Mouse (Mus musculus): ENCODE data around the gene Tmem253. TPM values are rescaled to one million over a fixed set of nuclear protein-coding genes. Genes with fewer than 3 reads are reported as not detected.

Tmem253 gene
- polyA plus RNA-seq, 1 experiment: 1.3 TPM

DNA sequence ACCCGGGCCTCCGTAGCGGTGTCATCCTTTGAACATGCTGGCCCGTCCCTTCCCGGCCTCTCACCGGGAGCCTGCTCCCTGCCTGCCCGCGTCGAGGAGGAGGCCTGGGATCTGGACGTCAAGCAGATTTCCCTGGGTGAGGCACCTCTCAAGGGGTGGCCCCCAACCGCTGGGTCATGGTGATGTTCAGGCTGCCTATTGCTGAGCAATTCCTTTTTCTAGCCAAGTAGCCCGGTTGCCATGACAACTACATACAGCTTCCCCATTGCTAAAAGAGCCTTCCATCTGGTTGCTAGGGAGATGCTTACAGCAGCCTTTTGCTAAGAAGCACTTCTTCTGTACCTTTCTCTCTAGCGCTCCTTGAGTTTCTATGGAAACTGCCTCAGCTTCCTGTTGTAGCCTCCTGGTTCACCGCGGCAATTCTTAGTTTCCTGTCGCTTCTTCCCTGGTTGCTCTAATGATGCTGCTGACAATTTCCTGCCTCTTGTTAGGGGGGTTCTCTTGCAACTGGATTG is 11.4 kb upstream of the Tmem253 start:
- Histone ChIP-seq H3K27ac (ENCODE audit: insufficient read depth, low read length) (no peak overlapping the region), H3K4me3 (ENCODE audit: low read depth, low read length) (no peak overlapping the region), H3K36me3 (ENCODE audit: control insufficient read depth, insufficient read depth, low read length, poor library complexity, severe bottlenecking) (peaks cover 2% of the 10 kb centered on the region; the same call in 1 of the 2 replicates), H3K9me3 (replicated peaks; ENCODE audit: control insufficient read depth, insufficient read depth, low read length, poor library complexity, severe bottlenecking) (no peaks in the 10 kb centered on the region), H3K4me1 (ENCODE audit: control insufficient read depth, insufficient read depth, low read length) (peaks cover 3% of the 10 kb centered on the region), H3K9ac (ENCODE audit: low read depth, poor library complexity, severe bottlenecking) (no peak overlapping the region), H3K27me3 (ENCODE audit: control insufficient read depth, insufficient read depth, low read length, poor library complexity, severe bottlenecking) (no peaks in the 10 kb centered on the region)
- TF ChIP-seq POLR2A (IDR thresholded peaks at IDR 0.05; ENCODE audit: insufficient read depth, low read length): no peak
- TF ChIP-seq CTCF (IDR thresholded peaks at IDR 0.05; ENCODE audit: low read depth, low read length): no peak
- no peak for TF ChIP-seq EP300 (IDR thresholded peaks at IDR 0.05; ENCODE audit: insufficient read depth, low read depth, low read length)

DNA sequence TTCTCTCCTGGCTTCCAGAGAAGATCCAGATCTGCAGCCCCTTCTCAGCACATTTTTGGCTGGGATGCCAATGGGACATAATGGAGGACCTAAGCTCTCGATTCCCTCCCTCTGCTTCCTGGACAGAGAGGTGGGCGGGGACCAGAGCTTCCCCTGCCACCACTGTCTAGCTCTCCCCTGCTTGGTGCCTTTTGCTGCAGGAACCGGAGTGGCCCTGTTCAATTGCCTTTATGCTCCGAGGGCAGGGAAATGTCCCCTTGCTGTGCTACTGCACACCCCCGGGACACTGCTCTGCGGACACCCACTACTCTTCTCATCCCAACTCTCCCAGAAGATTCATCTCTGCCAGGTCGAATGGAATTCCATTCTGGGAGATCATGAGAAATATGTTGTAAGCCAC is 10.3 kb upstream of the Tmem253 start:
- Histone ChIP-seq H3K9ac (ENCODE audit: low read depth, poor library complexity, severe bottlenecking) (no peak overlapping the region), H3K27me3 (ENCODE audit: control insufficient read depth, insufficient read depth, low read length, poor library complexity, severe bottlenecking) (no peaks in the 10 kb centered on the region), H3K36me3 (ENCODE audit: control insufficient read depth, insufficient read depth, low read length, poor library complexity, severe bottlenecking) (peaks cover 2% of the 10 kb centered on the region; the same call in 1 of the 2 replicates), H3K27ac (ENCODE audit: insufficient read depth, low read length) (no peak overlapping the region), H3K4me3 (ENCODE audit: low read depth, low read length) (no peak overlapping the region), H3K4me1 (ENCODE audit: control insufficient read depth, insufficient read depth, low read length) (peaks cover 5% of the 10 kb centered on the region), H3K9me3 (replicated peaks; ENCODE audit: control insufficient read depth, insufficient read depth, low read length, poor library complexity, severe bottlenecking) (no peaks in the 10 kb centered on the region)
- TF ChIP-seq EP300 (IDR thresholded peaks at IDR 0.05; ENCODE audit: insufficient read depth, low read depth, low read length) (no peak), CTCF (IDR thresholded peaks at IDR 0.05; ENCODE audit: low read depth, low read length) (no peak), POLR2A (IDR thresholded peaks at IDR 0.05; ENCODE audit: insufficient read depth, low read length) (no peak)

GRCm38 (mm10) chr14:52005616-52006015 is 9.8 kb upstream of the Tmem253 start:
- no peak for TF ChIP-seq EP300 (IDR thresholded peaks at IDR 0.05; ENCODE audit: insufficient read depth, low read depth, low read length)
- TF ChIP-seq CTCF (IDR thresholded peaks at IDR 0.05; ENCODE audit: low read depth, low read length): no peak
- TF ChIP-seq POLR2A (IDR thresholded peaks at IDR 0.05; ENCODE audit: insufficient read depth, low read length): no peak
- peaks cover 2% of the 10 kb centered on the region; the same call in 1 of the 2 replicates for H3K36me3 ChIP-seq (ENCODE audit: control insufficient read depth, insufficient read depth, low read length, poor library complexity, severe bottlenecking)
- H3K4me3 ChIP-seq (ENCODE audit: low read depth, low read length): no peak overlapping the region
- H3K27me3 ChIP-seq (ENCODE audit: control insufficient read depth, insufficient read depth, low read length, poor library complexity, severe bottlenecking): no peaks in the 10 kb centered on the region
- no peak overlapping the region for H3K9ac ChIP-seq (ENCODE audit: low read depth, poor library complexity, severe bottlenecking)
- H3K9me3 ChIP-seq (replicated peaks; ENCODE audit: control insufficient read depth, insufficient read depth, low read length, poor library complexity, severe bottlenecking): no peaks in the 10 kb centered on the region
- H3K4me1 ChIP-seq (ENCODE audit: control insufficient read depth, insufficient read depth, low read length): peaks cover 5% of the 10 kb centered on the region
- H3K27ac ChIP-seq (ENCODE audit: insufficient read depth, low read length): no peak overlapping the region

DNA sequence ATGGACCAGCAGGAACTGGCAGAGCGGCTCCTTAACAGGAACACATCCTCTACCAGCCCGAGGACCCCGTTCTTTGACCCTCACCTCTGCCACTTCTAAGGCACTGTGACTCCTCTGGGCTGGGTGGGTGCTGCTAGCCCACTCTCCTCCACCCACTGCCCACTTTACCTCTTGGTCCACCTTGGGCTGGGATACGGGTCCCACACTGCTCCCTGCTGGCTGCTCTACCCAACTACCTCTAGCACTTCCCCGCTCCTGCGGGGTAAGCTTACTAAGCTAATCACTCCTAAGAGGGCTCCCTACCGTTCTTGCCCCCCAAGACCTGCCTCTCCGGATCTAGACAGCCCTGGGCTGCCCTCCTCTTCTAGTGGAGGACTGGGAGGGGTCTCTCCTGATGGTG is 9.2 kb upstream of the Tmem253 start:
- Histone ChIP-seq H3K27ac (ENCODE audit: insufficient read depth, low read length) (no peak overlapping the region), H3K27me3 (ENCODE audit: control insufficient read depth, insufficient read depth, low read length, poor library complexity, severe bottlenecking) (no peaks in the 10 kb centered on the region), H3K4me3 (ENCODE audit: low read depth, low read length) (no peak overlapping the region), H3K9me3 (replicated peaks; ENCODE audit: control insufficient read depth, insufficient read depth, low read length, poor library complexity, severe bottlenecking) (no peaks in the 10 kb centered on the region), H3K4me1 (ENCODE audit: control insufficient read depth, insufficient read depth, low read length) (peaks cover 5% of the 10 kb centered on the region), H3K9ac (ENCODE audit: low read depth, poor library complexity, severe bottlenecking) (peak overlapping the region; percentile 42), H3K36me3 (ENCODE audit: control insufficient read depth, insufficient read depth, low read length, poor library complexity, severe bottlenecking) (peaks cover 2% of the 10 kb centered on the region; the same call in 1 of the 2 replicates)
- TF ChIP-seq POLR2A (IDR thresholded peaks at IDR 0.05; ENCODE audit: insufficient read depth, low read length) (no peak), CTCF (IDR thresholded peaks at IDR 0.05; ENCODE audit: low read depth, low read length) (peak; percentile 70)

DNA sequence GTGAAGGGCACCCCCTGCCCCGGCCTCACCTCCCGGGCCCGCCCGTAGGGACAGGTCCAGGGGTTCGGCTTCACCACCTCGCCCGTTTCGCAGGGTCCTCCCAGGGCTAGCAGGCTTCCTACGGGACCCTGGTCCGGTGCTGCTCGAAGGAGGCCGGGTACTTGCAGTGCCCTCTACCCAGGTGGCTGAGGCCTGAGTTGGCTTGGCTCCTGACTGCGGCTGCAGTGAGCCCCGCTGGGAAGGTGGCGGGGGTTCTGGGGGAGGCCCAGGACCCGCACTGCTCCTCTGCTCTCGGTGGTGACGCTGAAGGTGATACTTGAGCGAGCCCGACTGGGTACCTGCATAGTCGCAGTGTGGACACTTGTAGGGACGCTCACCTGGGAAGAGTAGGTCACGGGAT is 8.7 kb upstream of the Tmem253 start:
- peak overlapping the region; percentile 37 for H3K4me3 ChIP-seq (ENCODE audit: low read depth, low read length)

DNA sequence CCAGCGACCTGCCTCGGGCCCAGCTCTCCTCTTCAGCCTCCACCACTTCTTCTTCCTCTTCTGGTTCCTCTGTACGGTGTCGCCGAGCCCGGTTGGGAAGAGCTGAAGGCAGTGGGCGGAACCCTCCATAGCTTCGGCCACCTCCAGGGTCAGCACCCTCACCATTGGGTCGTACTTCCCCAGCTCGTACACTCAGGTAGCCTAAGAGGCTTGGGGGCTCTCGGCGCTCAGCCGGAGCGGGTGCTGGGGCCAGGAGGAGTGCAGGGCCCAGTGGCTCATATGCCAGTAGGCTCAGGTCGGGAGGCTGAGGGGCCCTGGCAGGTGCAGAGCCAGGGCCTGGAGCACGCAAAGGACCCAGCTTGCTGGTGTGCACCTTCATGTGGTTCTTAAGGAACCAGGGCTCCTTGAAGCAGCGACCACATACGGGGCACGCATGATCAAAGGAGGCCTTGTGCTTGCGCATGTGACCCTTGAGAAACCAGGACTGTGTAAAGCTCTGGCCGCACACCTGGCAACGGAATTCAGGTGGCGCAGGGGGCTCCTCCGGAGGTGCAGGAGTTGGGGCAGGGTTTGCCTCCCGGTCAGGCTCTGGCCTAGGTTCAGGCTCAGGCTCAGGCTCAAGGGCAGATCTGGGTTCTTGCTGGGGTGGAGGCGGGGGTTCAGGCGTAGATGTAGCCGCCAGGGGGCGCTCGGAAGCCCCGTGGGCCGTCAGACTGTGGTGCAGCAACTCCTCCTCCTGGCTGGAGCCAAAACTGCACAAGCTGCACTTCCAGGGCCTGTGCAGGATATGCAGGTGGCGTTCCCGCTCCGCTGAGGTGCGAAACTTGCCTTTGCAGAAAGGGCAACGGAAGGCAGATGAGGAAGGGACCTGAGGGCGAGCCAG is 6.9 kb upstream of the Tmem253 start:
- H3K9ac ChIP-seq (ENCODE audit: low read depth, poor library complexity, severe bottlenecking): peak overlapping the region; percentile 22
- peak overlapping the region; percentile 3; the same call in 1 of the 2 replicates for H3K27ac ChIP-seq (ENCODE audit: insufficient read depth, low read length)
- H3K9me3 ChIP-seq (replicated peaks; ENCODE audit: control insufficient read depth, insufficient read depth, low read length, poor library complexity, severe bottlenecking): no peaks in the 10 kb centered on the region
- no peaks in the 10 kb centered on the region for H3K27me3 ChIP-seq (ENCODE audit: control insufficient read depth, insufficient read depth, low read length, poor library complexity, severe bottlenecking)
- H3K4me3 ChIP-seq (ENCODE audit: low read depth, low read length): peak overlapping the region; percentile 41
- peaks cover 2% of the 10 kb centered on the region; the same call in 1 of the 2 replicates for H3K36me3 ChIP-seq (ENCODE audit: control insufficient read depth, insufficient read depth, low read length, poor library complexity, severe bottlenecking)
- peaks cover 5% of the 10 kb centered on the region for H3K4me1 ChIP-seq (ENCODE audit: control insufficient read depth, insufficient read depth, low read length)
- TF ChIP-seq EP300 (IDR thresholded peaks at IDR 0.05; ENCODE audit: insufficient read depth, low read depth, low read length) (peak; percentile 50; the same call in 1 of the 2 replicates), POLR2A (IDR thresholded peaks at IDR 0.05; ENCODE audit: insufficient read depth, low read length) (no peak), CTCF (IDR thresholded peaks at IDR 0.05; ENCODE audit: low read depth, low read length) (peak; percentile 99)

More for the DNA sequence above, 8.7 kb upstream of the Tmem253 start:
- TF ChIP-seq POLR2A (IDR thresholded peaks at IDR 0.05; ENCODE audit: insufficient read depth, low read length) (no peak), CTCF (IDR thresholded peaks at IDR 0.05; ENCODE audit: low read depth, low read length) (no peak), EP300 (IDR thresholded peaks at IDR 0.05; ENCODE audit: insufficient read depth, low read depth, low read length) (no peak)
- no peaks in the 10 kb centered on the region for H3K27me3 ChIP-seq (ENCODE audit: control insufficient read depth, insufficient read depth, low read length, poor library complexity, severe bottlenecking)
- H3K36me3 ChIP-seq (ENCODE audit: control insufficient read depth, insufficient read depth, low read length, poor library complexity, severe bottlenecking): peaks cover 2% of the 10 kb centered on the region; the same call in 1 of the 2 replicates
- H3K27ac ChIP-seq (ENCODE audit: insufficient read depth, low read length): no peak overlapping the region
- peaks cover 5% of the 10 kb centered on the region for H3K4me1 ChIP-seq (ENCODE audit: control insufficient read depth, insufficient read depth, low read length)
- H3K9ac ChIP-seq (ENCODE audit: low read depth, poor library complexity, severe bottlenecking): peak overlapping the region; percentile 42
- no peaks in the 10 kb centered on the region for H3K9me3 ChIP-seq (replicated peaks; ENCODE audit: control insufficient read depth, insufficient read depth, low read length, poor library complexity, severe bottlenecking)
